Mouse (Mus musculus): ENCODE results near the gene Zbtb6.

Zbtb6 gene

DNA sequence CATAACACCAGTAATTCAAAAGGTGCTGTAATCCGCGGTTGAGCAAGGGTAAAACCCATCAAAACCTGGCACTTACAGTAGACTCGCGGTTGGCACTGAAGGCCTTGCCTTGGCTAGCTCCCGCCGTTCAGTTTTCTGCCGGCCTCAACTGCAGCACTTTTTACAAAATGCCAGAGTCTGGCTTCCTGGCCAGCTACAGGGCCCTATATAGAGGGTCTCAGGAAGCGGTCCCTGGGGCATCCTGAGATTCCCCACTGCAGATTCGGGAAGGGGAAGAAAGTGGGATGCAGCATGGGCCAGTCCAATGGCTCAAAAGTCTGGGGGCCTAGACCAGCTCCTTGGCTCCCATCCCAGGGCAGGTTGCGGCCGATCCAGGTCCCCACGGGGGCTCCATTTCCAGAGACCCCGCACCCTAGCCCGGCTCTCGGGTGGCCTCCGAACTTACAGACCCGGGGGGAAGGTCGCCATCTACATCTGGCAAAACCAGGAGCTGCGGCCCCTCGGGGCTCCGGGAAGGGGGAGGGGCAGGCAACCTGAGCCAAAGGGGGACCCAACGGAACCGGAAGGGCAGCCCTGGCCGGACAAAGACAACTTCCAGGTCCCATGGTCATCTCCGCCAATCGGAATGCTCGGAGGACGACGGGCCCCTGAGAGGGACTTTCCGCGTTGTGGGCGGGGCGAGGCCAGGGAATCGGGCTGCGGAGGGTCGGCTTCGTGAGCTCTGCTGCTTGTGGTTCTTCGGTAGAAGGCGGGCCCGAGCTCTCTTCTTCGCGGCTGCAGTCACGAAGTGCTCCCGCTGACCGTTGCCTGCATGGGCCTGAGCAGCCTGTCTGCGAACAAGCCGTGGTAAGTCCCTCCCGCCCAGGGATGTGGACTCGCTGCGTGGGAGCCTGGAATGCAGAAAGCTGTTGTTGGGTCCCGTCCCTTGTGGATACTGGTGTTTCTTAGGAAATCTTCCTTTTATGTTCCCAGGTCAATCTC is at the start of gene Zbtb6, which contains the start of the genes Zbtb26 and Rabgap1:
Zbtb6 (minus strand) TSS at position 561 of the 981 bp plus-strand sequence.
Zbtb26 (minus strand) TSS at position 525 of the 981 bp plus-strand sequence.
Rabgap1 (plus strand) TSS at position 669 of the 981 bp plus-strand sequence.
- DNase-seq (ENCODE audit: low spot score in 2 of 2) = peak; percentile 87 to 96

DNA sequence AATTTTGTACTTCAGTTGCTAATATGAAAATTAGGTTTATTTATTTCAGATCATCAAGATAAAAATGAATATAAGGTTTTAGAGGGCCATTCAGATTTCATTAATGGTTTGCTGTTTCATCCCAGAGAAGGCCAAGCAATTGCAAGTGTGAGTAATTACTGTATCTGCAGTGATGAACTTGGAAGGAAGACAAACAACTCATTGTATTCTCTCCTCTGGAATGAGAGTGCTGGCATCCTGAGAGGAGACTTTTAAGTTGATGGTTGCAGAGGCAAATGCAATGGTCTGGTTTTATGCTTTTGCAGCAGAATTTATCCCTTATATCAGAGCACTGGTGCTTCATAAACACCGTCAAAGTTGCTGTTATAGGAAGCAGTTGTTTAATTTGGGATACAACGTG is 46.0 kb upstream of the Zbtb6 start:
- no peak for DNase-seq (ENCODE audit: low spot score in 2 of 2)

DNA sequence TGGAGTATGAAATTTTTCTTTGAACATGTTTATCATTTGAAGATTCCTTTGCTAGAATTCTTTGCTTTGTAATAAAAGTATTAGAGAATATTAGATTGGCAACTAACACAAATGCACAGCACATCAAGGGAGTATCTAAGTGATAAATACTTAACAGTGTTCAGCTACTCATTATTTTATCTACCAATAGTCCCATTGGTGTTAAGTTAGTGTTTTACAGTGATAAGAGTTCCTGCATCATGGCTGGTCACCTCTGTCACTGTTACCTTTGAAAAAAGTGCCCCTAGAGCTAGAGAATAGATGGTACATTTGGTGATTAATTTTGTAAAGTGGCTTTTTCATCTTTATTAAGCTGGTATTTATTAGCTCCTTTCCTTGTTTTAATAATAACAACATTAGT is 43.4 kb upstream of the Zbtb6 start:
- DNase-seq (ENCODE audit: low spot score in 2 of 2) = no peak

DNA sequence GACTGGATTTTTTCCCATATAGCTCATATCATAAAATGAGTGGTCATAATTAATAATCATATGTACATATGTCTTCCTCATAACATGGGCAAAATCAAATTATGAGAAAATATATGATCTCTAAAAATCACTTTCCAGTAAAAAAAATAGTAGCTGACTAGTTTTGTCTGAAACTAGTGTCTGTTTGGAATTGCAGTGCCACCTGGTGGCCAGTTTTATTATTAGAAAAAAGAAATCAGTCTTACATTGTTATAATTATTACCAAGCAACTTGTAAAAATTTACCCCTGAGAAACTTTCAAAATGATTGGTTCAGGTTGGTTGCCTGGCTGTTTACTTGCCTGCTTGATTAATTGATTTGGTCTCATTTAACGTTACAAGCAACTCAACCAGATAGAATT is 42.4 kb upstream of the Zbtb6 start:
- DNase-seq (ENCODE audit: low spot score in 2 of 2) = peak in 1 of 2 experiments; percentile 12

DNA sequence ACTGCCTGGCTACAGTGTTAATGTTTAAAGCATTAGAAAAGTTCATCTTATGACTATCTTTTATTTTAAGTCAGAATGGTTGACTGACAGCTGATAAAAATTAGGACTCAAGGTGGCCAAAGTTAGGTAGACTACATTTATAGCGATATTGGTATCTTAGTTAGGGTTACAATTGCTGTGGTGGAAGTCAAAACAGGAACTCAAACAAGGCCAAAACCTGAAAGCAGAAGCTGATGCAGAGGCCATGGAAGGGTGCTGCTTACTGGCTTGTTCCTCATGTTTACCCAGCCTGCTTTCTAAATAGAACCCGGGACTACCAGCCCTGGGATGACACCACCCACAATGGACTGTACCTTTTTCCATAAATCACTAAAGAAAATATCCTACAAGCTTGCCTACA is 41.2 kb upstream of the Zbtb6 start:
- no peak for DNase-seq (ENCODE audit: low spot score in 2 of 2)

DNA sequence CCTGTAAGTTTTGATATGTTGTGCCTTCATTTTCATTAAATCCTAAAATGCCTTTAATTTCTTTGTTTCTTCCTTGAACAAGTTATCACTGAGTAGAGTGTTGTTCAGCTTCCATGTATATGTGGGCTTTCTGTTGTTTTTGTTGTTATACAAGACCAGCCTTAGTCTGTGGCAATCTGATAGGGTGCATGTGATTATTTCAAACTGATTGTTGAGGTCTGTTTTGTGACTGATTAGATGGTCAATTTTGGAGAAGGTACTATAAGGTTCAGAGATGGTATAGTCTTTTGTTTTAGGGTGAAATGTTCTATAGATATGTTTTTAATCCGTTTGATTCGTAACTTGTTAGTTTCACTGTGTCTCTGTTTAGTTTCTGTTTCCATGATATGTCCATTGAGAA is 37.1 kb upstream of the Zbtb6 start:
- no peak for DNase-seq (ENCODE audit: low spot score in 2 of 2)

DNA sequence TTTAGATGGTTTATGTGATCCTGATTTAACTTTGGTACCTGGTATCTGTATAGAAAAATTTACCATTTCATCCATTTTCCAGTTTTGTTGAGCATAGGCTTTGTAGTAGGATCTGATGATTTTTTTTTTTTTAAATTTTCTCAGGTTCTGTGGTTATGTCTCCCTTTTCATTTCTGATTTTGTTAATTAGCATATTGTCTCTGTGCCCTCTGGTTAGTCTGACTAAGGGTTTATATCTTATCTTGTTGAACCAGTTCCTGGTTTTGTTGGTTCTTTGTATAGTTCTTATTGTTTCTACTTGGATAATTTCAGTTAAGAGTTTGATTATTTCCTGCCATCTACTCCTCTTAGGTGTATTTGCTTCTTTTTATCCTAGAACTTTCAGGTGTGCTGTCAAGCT is 36.6 kb upstream of the Zbtb6 start:
- no peak for DNase-seq (ENCODE audit: low spot score in 2 of 2)

DNA sequence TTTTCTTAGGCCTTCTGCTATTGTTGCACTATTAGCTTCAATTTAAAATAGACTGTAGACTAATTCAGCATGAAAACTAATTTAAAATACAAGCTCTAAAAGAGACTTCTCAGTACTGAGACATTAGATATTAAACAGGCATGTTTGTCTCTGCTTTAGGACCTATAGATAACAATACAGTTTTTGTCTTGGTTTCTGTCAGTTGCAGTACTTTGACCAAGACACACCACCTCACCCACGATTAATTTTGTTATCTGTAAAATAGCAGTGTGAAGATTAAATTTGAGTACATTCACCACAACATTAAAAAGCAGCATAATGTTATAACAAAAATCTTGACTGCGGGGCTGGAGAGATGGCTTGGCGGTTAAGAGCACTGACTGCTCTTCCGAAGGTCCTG is 23.3 kb upstream of the Zbtb6 start:
- no peak for DNase-seq (ENCODE audit: low spot score in 2 of 2)

DNA sequence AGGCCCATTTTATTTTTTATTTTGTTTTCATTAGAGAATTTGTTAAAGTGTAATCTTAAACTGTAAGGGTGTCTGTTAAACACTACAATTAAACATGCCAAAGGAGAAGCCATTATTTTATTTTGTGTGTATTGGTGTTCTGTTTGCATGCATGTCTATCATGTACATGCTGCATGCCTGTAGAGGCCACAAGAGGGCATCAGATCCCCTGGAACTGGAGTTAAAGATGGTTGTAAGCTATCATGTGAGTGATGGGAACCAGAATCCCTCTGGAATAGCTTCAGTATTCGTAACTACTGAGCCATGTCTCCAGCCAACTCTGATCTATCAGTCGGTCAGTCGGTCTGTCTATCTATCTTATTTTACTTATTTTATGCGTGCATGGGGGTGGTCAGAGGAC is 17.7 kb upstream of the Zbtb6 start:
- DNase-seq (ENCODE audit: low spot score in 2 of 2) = no peak

DNA sequence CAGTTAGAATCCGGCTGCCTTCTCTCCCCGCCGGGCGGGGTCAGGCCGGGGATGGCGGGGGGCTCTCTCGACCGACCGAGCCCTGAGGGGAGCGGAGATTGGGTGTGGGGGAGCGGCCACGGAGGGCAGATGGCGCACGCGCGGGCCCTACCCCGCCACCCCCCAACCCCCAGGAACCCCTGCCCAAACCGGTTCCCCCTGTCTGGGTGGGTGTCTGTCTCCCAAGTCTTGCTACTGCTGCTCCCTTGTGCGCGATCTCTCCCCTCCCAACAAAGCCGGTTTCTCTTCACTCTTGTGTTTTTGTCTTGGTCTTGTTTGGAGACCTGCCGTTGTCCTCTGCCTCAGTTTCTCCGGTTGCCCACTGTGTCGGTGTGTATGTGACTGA is 9.4 kb upstream of the Zbtb6 start:
- DNase-seq (ENCODE audit: low spot score in 2 of 2) = no peak

DNA sequence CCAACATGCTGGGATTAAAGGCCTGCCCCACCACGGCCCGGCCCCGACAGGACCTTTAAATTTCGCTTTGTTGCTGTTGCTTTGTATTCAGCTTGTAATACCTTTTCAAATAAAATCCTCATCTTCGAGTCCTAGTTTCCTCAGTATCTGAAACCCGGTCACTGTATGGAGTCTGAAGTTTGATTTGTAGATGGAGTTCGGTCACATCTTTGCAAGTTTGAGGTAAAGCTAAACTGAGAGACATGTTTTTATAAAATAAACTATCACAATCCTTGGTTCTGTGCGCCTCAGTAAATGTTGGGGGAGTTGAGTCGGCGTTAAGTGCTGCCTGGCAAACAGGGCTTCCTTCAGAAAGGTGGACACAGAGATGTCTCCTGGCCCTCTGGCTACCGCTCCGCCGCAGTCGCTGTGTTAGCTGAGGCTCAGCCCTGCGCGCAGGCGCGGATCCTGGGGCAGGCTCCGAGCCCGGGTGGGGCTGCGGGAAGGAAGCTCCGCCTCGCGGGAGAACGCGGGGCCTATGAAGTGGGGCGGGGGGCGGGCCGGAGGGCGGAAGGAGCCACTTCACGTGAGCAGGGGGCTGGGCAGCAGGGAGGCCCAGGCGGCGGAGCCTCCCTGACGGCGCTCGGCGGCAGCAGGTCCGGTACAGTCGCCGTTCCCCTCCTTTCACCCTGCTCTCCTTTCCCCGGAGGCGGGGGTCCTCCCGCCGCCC is 8.8 kb upstream of the Zbtb6 start:
- peak; percentile 75 to 91 for DNase-seq (ENCODE audit: low spot score in 2 of 2)

DNA sequence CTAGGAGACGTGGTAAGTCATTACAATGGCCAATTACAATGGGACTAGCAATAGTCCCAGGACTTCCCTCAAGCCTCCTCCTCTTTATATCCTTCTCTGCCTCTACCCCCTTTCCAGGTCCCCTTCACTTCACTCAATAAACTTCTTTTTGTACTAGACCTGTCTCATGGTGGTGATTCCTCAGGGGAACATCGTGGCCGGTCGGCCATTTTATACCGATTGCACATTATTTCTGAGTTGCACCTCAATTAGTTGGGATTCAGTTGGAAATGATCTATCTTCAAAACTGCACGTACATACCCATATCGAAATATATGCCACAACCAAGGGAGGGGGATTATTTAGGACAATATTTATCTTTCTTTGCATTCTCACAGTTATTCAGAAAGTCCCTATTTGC is 11.4 kb downstream of the Zbtb6 start:
- DNase-seq (ENCODE audit: low spot score in 2 of 2) = no peak

DNA sequence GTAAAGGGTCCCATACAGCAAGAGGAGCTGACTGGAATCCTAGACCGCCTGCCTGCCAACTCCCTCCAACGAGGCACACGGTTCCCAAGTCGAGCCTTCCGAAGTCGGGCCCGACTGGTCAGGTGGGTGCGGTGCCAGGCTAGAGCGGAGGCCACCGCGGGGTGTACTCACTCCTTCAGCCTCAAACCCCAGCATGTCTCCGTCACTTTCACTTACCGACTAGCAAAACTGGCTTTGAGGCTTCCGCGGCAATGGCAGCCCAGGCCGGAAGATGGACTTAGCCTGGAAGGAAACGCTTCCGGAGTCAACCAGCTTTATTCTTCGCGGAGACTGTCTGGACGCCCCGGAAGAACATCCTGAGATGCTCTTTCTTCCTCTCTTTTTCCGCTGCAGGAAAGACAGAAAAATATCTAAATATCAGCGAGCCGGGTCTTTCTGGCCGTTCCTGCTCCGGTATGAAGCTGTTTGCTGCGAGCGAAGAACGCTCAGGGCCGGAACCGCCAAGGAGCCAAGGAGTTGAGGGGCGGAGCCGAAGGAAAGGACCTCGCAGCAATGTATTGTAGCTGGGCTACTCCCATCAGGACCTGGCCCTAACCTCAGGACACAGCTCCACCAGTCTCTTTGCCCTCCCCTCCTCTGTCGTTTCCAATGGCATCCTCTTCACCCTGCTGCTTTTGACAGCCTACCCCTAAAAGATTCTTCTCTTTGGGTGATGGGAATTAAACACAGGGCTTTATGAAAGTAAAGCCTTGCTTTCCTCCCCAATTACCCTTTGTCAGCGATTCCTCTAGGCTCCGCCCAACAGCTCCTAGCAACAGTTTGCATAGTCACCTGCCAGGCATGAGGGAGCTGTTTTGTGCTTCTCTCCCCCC is 12.1 kb downstream of the Zbtb6 start:
- DNase-seq (ENCODE audit: low spot score in 2 of 2) = peak; percentile 71 to 86

DNA sequence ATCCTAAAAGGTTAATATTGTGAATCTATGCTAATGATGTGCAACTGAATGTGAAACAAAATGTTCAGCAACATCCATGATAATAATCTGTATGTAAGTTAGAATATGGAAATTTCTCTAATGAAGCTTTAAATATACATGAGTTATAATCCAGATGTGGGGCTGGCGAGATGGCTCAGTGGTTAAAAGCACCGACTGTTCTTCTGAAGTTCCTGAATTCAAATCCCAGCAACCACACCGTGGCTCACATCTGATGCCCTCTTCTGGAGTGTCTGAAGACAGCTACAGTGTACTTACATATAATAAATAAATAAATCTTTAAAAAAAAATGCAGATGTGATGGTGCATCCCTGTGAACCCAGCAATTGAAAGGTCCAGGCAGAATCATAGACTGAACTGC is 19.3 kb downstream of the Zbtb6 start:
- no peak for DNase-seq (ENCODE audit: low spot score in 2 of 2)

DNA sequence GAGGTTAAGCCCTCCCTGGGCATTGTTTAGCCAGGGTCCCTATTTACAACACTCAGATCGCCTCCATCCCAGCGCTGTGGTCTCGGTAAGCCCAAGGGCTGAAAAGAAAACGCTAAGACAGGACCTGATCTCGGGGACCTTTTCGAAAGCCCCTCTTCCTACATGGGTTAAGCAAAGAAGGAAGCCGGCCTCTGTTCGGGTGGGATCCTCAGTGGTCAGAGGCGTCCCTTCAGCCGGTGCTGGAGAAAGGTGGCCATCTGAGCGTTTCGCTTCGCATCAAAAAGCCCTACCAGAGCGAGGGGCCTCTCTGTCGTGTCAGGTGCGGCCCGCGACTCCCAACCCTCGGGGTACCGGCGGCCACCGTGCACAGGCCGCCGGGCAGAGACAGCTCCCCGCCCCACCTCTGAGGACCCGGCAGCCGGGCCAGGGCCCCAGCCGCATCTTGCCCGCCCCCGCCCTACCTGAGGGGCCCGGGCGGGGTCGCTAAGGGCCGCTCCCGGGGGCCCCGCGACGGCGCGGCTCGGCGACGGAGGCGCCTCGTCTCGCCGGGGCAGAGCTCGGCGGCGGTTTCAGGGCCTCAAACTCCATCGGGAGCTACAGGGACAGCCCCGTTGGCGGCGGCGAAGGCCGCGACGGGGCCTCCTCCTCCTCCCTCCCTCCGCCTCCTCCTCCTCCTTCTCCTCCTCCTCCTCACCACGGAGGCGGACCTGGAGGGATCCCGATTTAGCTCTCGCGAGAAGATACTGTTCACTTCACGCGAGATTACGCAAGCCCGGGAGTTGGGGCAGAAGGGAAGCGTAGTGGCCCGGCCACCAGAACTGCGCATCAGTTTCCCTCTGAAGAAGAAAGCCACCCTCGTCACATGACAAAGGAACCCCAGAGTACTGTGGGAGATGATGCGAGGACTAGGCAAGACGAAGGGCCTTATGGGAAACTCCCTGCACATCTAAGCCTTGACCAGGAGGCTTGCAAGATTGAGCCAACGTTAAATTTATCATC is 20.4 kb downstream of the Zbtb6 start, which contains the start of gene Rc3h2:
Rc3h2 (minus strand) TSS at position 598 of the 999 bp plus-strand sequence.
- DNase-seq (ENCODE audit: low spot score in 2 of 2) = peak; percentile 96 to 97

DNA sequence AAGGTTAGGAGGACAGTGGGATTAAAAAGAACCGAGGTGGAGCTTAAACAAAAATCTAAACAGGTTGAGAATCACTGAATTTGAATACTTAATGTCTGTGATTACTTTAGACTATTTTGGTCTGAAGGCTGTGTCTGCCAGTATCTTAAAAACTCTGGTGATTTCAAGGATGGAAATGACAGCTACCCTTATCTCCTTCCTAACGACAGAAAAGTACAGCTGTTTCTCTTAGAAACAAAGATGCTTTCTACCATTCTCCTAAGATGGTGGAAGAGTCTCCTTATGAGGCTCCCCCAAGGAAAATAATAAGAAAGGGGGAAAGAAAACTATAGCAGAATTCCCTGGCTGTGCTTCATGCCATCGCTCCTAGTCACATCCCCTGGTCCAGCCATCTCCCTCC is 21.1 kb downstream of the Zbtb6 start:
- no peak for DNase-seq (ENCODE audit: low spot score in 2 of 2)

DNA sequence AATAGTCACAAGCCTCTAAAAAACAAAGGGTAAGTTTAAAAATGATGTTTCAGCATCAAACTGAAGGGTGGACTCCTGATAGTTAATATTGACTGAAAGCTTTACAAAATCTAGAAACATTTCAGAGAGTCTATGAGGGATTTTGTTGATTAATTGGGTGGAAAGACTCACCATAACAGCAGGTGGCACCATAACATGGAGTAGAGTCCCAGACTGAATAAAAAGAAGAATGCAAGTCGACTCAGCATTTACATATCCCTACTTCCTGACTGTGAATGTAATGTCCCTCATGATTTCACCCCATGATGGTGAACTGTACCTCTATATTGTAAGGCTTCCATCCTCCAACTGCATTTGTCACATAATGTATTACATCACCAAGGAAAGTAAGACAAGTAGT is 47.4 kb downstream of the Zbtb6 start:
- DNase-seq (ENCODE audit: low spot score in 2 of 2) = no peak

DNA sequence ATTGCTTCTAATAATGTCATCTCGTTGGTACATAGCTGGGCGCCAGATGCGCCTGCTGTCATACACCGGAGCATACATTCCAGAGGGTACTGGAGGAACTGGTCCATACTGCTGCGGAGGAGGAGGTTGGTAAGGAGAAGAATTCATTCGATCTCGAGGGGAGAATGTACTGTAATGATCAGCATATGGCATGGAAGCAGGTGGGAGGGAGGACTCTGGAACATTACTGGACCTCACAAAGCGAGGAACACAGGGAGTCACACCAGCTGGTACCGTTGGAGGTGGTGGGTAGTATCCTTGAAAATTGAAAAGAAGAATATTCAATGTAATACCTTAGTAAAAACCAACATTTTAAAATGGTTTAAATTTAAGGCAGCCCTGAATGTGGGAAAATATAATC is 60.0 kb downstream of the Zbtb6 start:
- peak in 1 of 2 experiments; percentile 23 for DNase-seq (ENCODE audit: low spot score in 2 of 2)

DNA sequence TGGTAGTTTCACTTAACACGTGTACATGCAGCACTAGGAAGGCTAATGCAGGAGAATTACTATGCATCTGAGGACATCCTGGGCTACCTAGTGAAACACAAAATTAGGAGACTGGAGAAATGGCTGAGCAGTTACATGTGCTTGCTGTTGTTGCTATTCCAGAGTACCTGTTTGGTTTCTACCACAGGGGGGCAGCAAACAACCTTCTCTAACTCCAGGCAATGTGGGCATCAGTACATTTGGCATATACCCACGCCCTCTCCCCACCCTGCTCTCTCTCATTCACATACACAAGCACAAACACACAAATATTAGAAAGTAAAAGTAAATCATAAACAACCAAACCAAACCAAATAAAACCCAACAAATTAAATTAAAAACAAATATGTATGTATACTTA is 62.8 kb downstream of the Zbtb6 start:
- peak in 1 of 2 experiments; percentile 56 for DNase-seq (ENCODE audit: low spot score in 2 of 2)

DNA sequence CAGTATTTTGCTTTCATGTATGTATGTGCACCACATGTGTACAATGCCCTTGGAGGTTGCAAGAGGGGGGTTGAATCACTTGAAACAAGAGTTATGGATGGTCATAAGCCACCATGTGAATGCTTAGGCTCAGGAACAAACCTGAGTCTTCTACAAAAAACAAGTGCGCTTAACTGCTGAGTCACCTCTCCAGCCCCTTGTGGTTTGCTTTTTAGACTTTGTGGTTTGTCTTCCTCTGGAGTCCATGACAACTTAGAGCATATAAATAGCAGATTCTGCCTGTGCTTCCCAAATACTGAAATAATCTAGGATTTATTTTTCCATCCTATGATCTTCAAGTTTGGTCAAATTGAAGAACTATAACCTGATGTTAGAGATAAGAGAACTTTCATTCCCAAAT is 67.0 kb downstream of the Zbtb6 start:
- no peak for DNase-seq (ENCODE audit: low spot score in 2 of 2)

All from left cerebral cortex, adult 9 months (tissue).